Mouse (Mus musculus): ENCODE results near the gene Cmklr1. TPM values are rescaled to one million over a fixed set of nuclear protein-coding genes. Genes with fewer than 3 reads are reported as not detected.

Gene Cmklr1
- polyA plus RNA-seq, 1 experiment from 2014 or later, result 7.5 TPM

DNA sequence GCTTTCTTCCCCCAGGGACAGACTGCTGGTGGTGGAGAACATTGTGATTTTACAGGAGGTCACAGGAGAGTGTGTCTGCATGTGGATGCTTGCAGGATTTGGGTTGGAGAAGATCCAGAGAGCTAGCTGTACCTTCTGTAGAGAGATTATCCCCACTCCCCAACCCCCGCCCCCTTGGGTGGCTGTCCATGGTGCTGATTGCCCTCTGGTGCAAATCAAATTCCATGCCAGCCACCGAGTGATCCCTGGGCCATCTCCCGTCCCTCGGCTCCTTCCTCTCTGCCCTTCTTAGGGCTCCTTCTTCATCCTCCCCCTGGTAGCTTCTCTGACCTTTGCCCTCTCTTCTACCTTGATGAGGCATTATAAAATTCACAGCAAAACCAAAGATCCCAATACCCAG is 85.8 kb downstream of the Cmklr1 start:
- H3K27ac ChIP-seq, result no peak overlapping the region
- H3K4me2 ChIP-seq (ENCODE audit: low read length), result no peak overlapping the region
- no peaks in the 10 kb centered on the region for H3K9me3 ChIP-seq (replicated peaks; ENCODE audit: low read length)
- no peaks in the 10 kb centered on the region for H3K4me1 ChIP-seq (replicated peaks; ENCODE audit: insufficient read depth, low read length)
- no peaks in the 10 kb centered on the region for H3K27me3 ChIP-seq (ENCODE audit: insufficient read depth, low read length)
- H3K36me3 ChIP-seq (ENCODE audit: insufficient read depth, low read length), result no peaks in the 10 kb centered on the region
- no peak for TF ChIP-seq CTCF (IDR thresholded peaks at IDR 0.05; ENCODE audit: low read depth)
- WGBS, result 11% methylated on average over 4 of the region's 4 CpGs
- H3K9ac ChIP-seq (ENCODE audit: low read depth, low read length), result no peak overlapping the region
- DNase-seq (ENCODE audit: low spot score) (no peak), ATAC-seq (replicated peaks; ENCODE audit: low FRiP score, low read depth) (no peak)
- H3K4me3 ChIP-seq (replicated peaks; ENCODE audit: low read depth, low read length), result no peak overlapping the region

Other genes starting within 250 kb of the Cmklr1 start
- 1.7 and 2.0 TPM in 2 replicates for gene Wscd2, start 160.1 kb downstream of the Cmklr1 start, polyA plus RNA-seq (2015; fragmentation: Nextera tagmentation; extraction: Ambion mirVana)
- gene 1700069L16Rik, start 74.3 kb upstream of the Cmklr1 start, polyA plus RNA-seq (2015; fragmentation: Nextera tagmentation; extraction: Ambion mirVana), result not detected in 2 replicates
- gene Ficd, start 85.4 kb upstream of the Cmklr1 start, polyA plus RNA-seq (2015; fragmentation: Nextera tagmentation; extraction: Ambion mirVana), result 5.4 TPM in 2 replicates
- gene Sart3, start 122.1 kb upstream of the Cmklr1 start, polyA plus RNA-seq (2015; fragmentation: Nextera tagmentation; extraction: Ambion mirVana), result 27.2 and 27.7 TPM in 2 replicates
- gene Iscu, start 122.3 kb upstream of the Cmklr1 start, polyA plus RNA-seq (2015; fragmentation: Nextera tagmentation; extraction: Ambion mirVana), result 187 and 202 TPM in 2 replicates
- gene Tmem119, start 150.1 kb upstream of the Cmklr1 start, polyA plus RNA-seq (2015; fragmentation: Nextera tagmentation; extraction: Ambion mirVana), result 37.3 and 40.4 TPM in 2 replicates
- gene Selplg, start 182.2 kb upstream of the Cmklr1 start, polyA plus RNA-seq (2015; fragmentation: Nextera tagmentation; extraction: Ambion mirVana), result 2.1 and 2.4 TPM in 2 replicates

Data from kidney, postnatal 0 days (tissue).